Mouse (Mus musculus) hindbrain, embryonic 11.5 days (tissue): ENCODE results near the gene Gm17402. TPM values are rescaled to one million over a fixed set of nuclear protein-coding genes. Genes with fewer than 3 reads are reported as not detected.

ENCODE experiments used
- ATAC-seq: fragments of 200-750 bp; cut with Nextera tagmentation; 2 replicates; pipeline ENCODE4 v1.8.0; 2017; ENCODE audit warnings: mild to moderate bottlenecking, moderate TSS enrichment, moderate library complexity; ENCODE audit not compliant: low FRiP score
- DNase-seq: peaks from one replicate; pipeline ENCODE4 v3.0.0-alpha.2; 2015; ENCODE audit warnings: low spot score
- H3K27ac ChIP-seq: fragments of 300-500 bp; sonication (generic); 2 replicates; pipeline ENCODE4 v1.5.1; 2014; ENCODE audit warnings: mild to moderate bottlenecking, low read depth, low read length
- H3K27me3 ChIP-seq: fragments of 300-500 bp; sonication (generic); 2 replicates; pipeline ENCODE4 v1.6.1; 2014; ENCODE audit warnings: mild to moderate bottlenecking, low read length, moderate library complexity, mixed read lengths; ENCODE audit not compliant: control insufficient read depth, insufficient read depth
- H3K36me3 ChIP-seq: fragments of 300-500 bp; sonication (generic); 2 replicates; pipeline ENCODE4 v1.6.1; 2014; ENCODE audit warnings: mild to moderate bottlenecking, low read length, moderate library complexity, mixed read lengths; ENCODE audit not compliant: control insufficient read depth, insufficient read depth
- H3K4me1 ChIP-seq: fragments of 300-500 bp; sonication (generic); replicated peaks from 2 replicates; pipeline ENCODE4 v1.6.1; 2014; ENCODE audit warnings: low read length, mixed read lengths; ENCODE audit not compliant: control insufficient read depth, insufficient read depth
- H3K4me2 ChIP-seq: fragments of 300-500 bp; sonication (generic); replicated peaks from 2 replicates; pipeline ENCODE4 v1.6.1; 2014; ENCODE audit warnings: mild to moderate bottlenecking, low read depth, low read length
- H3K4me3 ChIP-seq: fragments of 300-500 bp; sonication (generic); 2 replicates; pipeline ENCODE4 v1.5.1; 2014; ENCODE audit warnings: low read depth, low read length
- H3K9ac ChIP-seq: fragments of 300-500 bp; sonication (generic); 2 replicates; pipeline ENCODE4 v1.6.1; 2014; ENCODE audit warnings: low read depth, low read length
- H3K9me3 ChIP-seq: fragments of 300-500 bp; sonication (generic); 2 replicates; pipeline ENCODE4 v1.6.1; 2016; ENCODE audit warnings: low read length; ENCODE audit not compliant: control insufficient read depth
- WGBS: fragments of 180-500 bp; shearing (Covaris S2); extraction: QIAGEN DNeasy Blood & Tissue Kit; methylation state at CpG from one replicate; pipeline ENCODE4 v1.1.7; 2014; 5-methylcytosine and 5-hydroxymethylcytosine counted together
- polyA plus RNA-seq: library from polyadenylated mRNA; unstranded; fragments of >200 nt; fragmentation: Nextera tagmentation; extraction: Ambion mirVana; gene quantifications from 2 replicates; pipeline ENCODE4 v1.2.1, GENCODE M21; 2014

Gene Gm17402
- not detected in 2 replicates for polyA plus RNA-seq

GRCm38 (mm10) chr3:67375063-67375462 is at the start of gene Gm17402:
TSS of gene Gm17402 (minus strand) at chr3:67375163.
- no peak for DNase-seq
- no peak for ATAC-seq
- H3K9me3 ChIP-seq = no peaks in the 10 kb centered on the region
- peak within 1 kb of the TSS; percentile 39 for H3K4me3 ChIP-seq
- peak within 1 kb of the TSS; percentile 40 for H3K9ac ChIP-seq
- H3K27me3 ChIP-seq = no peaks in the 10 kb centered on the region; the same call in 1 of the 2 replicates
- peak within 1 kb of the TSS; percentile 62 for H3K4me2 ChIP-seq
- H3K36me3 ChIP-seq = no peaks in the 10 kb centered on the region
- H3K4me1 ChIP-seq = no peaks in the 10 kb centered on the region
- H3K27ac ChIP-seq = no peak within 1 kb of the TSS
- WGBS = 57% methylated on average over 3 of the region's 3 CpGs

GRCm38 (mm10) chr3:67378215-67378614 is 3.3 kb upstream of the Gm17402 start:
- H3K27ac ChIP-seq = no peak overlapping the region
- H3K4me3 ChIP-seq = no peak overlapping the region
- H3K36me3 ChIP-seq = no peaks in the 10 kb centered on the region
- DNase-seq (no peak), ATAC-seq (no peak)
- no peak overlapping the region for H3K4me2 ChIP-seq
- H3K9ac ChIP-seq = no peak overlapping the region
- H3K4me1 ChIP-seq = no peaks in the 10 kb centered on the region
- H3K9me3 ChIP-seq = no peaks in the 10 kb centered on the region
- no peaks in the 10 kb centered on the region; the same call in 1 of the 2 replicates for H3K27me3 ChIP-seq

DNA sequence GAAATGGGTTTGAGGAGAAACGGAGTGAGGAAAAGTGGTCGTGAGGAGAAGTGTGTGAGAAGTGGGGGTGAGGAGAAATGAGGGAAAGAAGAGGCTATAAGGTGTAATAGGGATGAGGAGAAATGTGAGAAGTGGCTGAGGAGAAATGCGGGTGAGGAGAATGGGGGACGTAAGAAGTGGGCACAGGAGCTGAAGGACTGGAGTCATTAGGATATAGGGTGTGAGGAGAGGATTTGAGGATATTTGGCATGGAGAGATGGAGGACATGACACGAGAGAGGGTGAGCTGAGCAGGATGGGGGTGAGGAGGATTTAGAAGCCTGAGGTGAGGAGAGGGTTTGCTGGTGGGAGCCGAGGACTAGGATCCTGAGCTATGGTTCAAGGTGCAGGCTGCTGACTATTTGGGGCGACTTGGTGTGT is 594 bp downstream of the Gm17402 start:
- Histone ChIP-seq H3K9ac (peak overlapping the region; percentile 40), H3K36me3 (no peaks in the 10 kb centered on the region), H3K4me1 (no peaks in the 10 kb centered on the region), H3K4me3 (peak overlapping the region; percentile 39), H3K27me3 (no peaks in the 10 kb centered on the region; the same call in 1 of the 2 replicates), H3K4me2 (peak overlapping the region; percentile 62), H3K27ac (no peak overlapping the region), H3K9me3 (no peaks in the 10 kb centered on the region)
- WGBS = 37% methylated on average over 7 of the region's 7 CpGs
- ATAC-seq = peak; percentile 69
- DNase-seq = no peak

GRCm38 (mm10) chr3:67373872-67374271 is 1.1 kb downstream of the Gm17402 start, which contains the start of gene Mlf1:
TSS of gene Mlf1 (plus strand) at chr3:67374097.
- H3K27ac ChIP-seq = no peak within 1 kb of the TSS
- under 1% methylated on average over 28 of the region's 35 CpGs for WGBS
- H3K9ac ChIP-seq = peak within 1 kb of the TSS; percentile 40
- no peaks in the 10 kb centered on the region for H3K4me1 ChIP-seq
- peak; percentile 94 for DNase-seq
- no peaks in the 10 kb centered on the region for H3K9me3 ChIP-seq
- no peaks in the 10 kb centered on the region; the same call in 1 of the 2 replicates for H3K27me3 ChIP-seq
- H3K36me3 ChIP-seq = no peaks in the 10 kb centered on the region
- peak within 1 kb of the TSS; percentile 39 for H3K4me3 ChIP-seq
- peak; percentile 98 for ATAC-seq
- peak within 1 kb of the TSS; percentile 62 for H3K4me2 ChIP-seq

- Histone ChIP-seq H3K4me2 (no peak overlapping the region), H3K36me3 (no peaks in the 10 kb centered on the region), H3K27ac (no peak overlapping the region), H3K9me3 (no peaks in the 10 kb centered on the region), H3K9ac (no peak overlapping the region), H3K27me3 (no peaks in the 10 kb centered on the region; the same call in 1 of the 2 replicates), H3K4me1 (no peaks in the 10 kb centered on the region), H3K4me3 (no peak overlapping the region)
- ATAC-seq (no peak), DNase-seq (no peak)
- 64% methylated on average over 5 of the region's 5 CpGs for WGBS
Measured at GRCm38 (mm10) chr3:67372781-67373180, 2.2 kb downstream of the Gm17402 start.

DNA sequence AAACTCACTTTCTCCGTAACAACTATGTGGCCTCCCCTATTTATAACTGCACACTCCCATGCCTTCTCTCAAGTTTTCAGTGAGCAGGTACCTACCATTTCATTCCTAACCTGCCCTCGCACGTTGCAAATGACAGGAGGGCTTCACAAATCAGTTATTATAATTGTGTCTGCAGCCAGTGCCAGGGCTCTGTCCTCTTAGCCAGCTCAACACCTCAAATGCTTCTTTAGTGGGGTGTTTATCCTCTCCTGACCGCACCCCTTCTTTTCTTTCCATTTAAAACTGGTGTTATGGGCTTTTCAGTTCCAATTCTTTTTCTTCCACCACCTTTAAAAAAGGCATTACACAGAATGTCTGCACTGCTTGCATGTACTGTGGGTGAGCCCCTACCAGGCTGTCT is 2.8 kb downstream of the Gm17402 start:
- Histone ChIP-seq H3K36me3 (no peaks in the 10 kb centered on the region), H3K9ac (no peak overlapping the region), H3K4me2 (no peak overlapping the region), H3K9me3 (no peaks in the 10 kb centered on the region), H3K4me1 (no peaks in the 10 kb centered on the region), H3K4me3 (no peak overlapping the region), H3K27ac (no peak overlapping the region), H3K27me3 (no peaks in the 10 kb centered on the region; the same call in 1 of the 2 replicates)
- 80% methylated on average over 4 of the region's 4 CpGs for WGBS
- no peak for ATAC-seq
- DNase-seq = no peak

DNA sequence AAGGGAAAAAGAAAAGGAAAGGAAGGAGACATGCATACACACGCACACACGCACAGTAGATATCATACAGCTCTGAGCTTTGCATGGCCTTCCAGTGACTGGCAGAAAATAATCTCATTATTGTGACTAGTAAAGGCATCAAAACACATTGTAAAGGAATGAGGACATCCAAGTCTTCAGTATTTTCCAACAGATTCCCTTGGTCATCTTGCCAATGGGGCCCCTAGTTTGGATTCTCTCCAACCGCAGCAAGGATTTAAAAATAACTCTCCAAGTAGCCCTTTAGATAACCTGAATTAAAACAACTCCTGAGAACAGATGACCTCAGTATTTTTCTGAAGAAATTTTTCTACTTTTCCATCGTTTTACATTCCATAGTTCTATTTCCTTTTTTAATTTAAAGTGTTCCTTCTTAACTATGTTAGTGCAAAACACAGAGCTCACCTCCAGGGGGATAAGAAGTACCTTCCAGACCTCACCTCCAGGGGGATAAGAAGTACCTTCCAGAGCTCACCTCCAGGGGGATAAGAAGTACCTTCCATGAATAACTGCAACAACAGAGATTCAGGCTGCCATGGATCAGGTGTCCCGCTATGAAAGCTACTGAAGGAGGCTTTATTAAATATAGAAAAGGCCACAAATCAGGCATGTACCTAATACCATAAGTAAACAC is 5.4 kb downstream of the Gm17402 start:
- no peaks in the 10 kb centered on the region for H3K36me3 ChIP-seq
- ATAC-seq = no peak
- no peak overlapping the region for H3K4me3 ChIP-seq
- no peaks in the 10 kb centered on the region for H3K9me3 ChIP-seq
- H3K4me2 ChIP-seq = no peak overlapping the region
- H3K4me1 ChIP-seq = no peaks in the 10 kb centered on the region
- WGBS = 80% methylated on average over 5 of the region's 5 CpGs
- no peak overlapping the region for H3K27ac ChIP-seq
- no peaks in the 10 kb centered on the region; the same call in 1 of the 2 replicates for H3K27me3 ChIP-seq
- DNase-seq = no peak
- H3K9ac ChIP-seq = no peak overlapping the region

GRCm38 (mm10) chr3:67367481-67367880 is 7.5 kb downstream of the Gm17402 start:
- no peak for ATAC-seq
- Histone ChIP-seq H3K27ac (no peak overlapping the region), H3K9ac (no peak overlapping the region), H3K36me3 (no peaks in the 10 kb centered on the region), H3K4me3 (no peak overlapping the region), H3K4me1 (no peaks in the 10 kb centered on the region), H3K4me2 (no peak overlapping the region), H3K27me3 (no peaks in the 10 kb centered on the region), H3K9me3 (no peaks in the 10 kb centered on the region)
- no peak for DNase-seq
- 90% methylated on average over 6 of the region's 6 CpGs for WGBS
